Mouse (Mus musculus): ENCODE measurements around the gene P2ry2.

Gene P2ry2

DNA sequence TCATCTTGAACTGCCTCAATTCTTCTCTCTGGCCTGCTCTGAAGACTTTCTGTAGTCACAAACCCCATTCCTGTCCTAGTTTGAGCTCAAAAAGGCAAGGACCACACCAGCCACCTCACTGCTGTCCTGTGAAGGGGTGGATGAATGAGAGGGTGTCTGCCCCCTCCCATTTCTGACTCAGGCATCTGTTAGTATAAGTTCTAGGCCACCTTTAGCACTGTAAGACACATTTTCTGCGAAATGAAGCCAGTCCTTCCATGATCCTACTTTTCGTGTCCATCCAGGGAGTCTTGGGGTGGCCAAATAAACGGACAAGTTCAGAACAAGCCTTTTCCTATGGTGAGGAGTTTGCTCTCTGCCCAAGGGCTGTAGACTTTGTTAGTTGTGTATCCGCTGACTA lies at the start of gene P2ry2:
Gene P2ry2, minus strand, starts transcription at position 326 of the 400 bp plus-strand sequence.
- no peak for ATAC-seq (ENCODE audit: insufficient number of reproducible peaks, low FRiP score, low TSS enrichment)

DNA sequence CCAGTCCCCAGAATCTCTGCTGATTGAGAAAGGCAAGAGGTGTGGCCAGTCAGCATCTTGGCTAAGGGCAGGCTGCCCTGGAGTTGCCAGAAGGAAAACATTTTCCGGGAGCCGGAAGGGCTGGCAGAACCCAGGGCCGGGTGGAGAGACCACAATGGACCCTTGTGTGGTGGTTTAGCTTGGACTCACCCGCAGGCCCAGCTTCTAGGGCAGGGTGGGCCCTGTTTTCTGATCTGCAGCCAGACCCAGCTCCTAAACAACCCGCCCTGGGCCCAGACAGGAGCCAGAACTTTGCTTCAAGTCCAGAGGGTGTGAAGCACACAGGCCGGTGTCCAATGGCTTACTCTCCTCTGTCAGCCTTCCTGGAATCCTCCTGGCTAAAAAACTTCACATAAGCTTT lies 49.6 kb upstream of the P2ry2 start:
- ATAC-seq (ENCODE audit: insufficient number of reproducible peaks, low FRiP score, low TSS enrichment), result 0 out of 2 replicates have a peak, but pooled peaks have one; percentile 26

GRCm38 (mm10) chr7:101061381-101061780 lies 48.7 kb upstream of the P2ry2 start:
- ATAC-seq (ENCODE audit: insufficient number of reproducible peaks, low FRiP score, low TSS enrichment), result peak; percentile 61; the same call in 1 of the 2 replicates

DNA sequence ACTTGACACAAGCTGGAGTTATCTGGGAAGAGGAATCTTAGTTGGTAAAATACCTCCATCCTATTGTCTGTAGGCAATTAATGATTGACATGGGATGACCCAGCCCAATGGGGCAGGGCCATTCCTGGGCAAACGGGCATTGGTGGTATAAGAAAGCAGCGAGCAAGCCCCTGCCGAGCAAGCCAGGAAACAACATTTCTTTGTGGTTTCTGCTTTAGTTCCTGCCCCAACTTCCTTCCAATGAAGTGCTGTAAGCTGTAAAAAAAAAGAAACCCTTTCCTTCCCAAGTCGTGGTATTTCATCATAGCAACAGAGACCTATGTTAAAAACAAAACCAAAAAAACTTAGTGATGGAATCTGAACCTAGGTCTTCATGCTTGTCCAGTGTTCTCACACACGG lies 47.8 kb upstream of the P2ry2 start:
- ATAC-seq (ENCODE audit: insufficient number of reproducible peaks, low FRiP score, low TSS enrichment), result no peak

GRCm38 (mm10) chr7:101059188-101059587 lies 46.5 kb upstream of the P2ry2 start:
- ATAC-seq (ENCODE audit: insufficient number of reproducible peaks, low FRiP score, low TSS enrichment), result no peak

DNA sequence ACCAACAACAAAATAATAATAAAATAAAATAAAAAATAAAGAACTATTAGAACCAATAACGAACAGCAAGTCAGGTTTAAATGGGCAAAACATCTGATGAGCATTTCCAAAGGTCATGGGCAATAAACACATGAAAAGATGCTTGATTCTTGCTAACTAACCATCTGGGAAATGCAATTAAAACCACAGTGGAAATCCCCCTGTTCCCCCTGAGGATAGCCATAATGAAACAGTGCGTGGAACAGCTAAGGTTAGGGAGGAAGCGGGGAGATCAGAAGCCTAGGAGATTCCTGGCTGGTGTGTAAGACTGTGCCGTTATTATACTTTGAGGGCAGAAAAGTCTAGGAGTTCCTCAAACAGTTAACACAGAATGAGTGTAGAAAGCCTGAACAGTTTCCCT lies 44.6 kb upstream of the P2ry2 start:
- no peak for ATAC-seq (ENCODE audit: insufficient number of reproducible peaks, low FRiP score, low TSS enrichment)

- ATAC-seq (ENCODE audit: insufficient number of reproducible peaks, low FRiP score, low TSS enrichment), result no peak
These were observed 40.5 kb upstream of the P2ry2 start for GRCm38 (mm10) chr7:101053136-101053535.

- no peak for ATAC-seq (ENCODE audit: insufficient number of reproducible peaks, low FRiP score, low TSS enrichment)
These were observed 39.0 kb upstream of the P2ry2 start for GRCm38 (mm10) chr7:101051551-101052221.

GRCm38 (mm10) chr7:101050724-101051550 lies 38.3 kb upstream of the P2ry2 start:
- ATAC-seq (ENCODE audit: insufficient number of reproducible peaks, low FRiP score, low TSS enrichment), result no peak

- no peak for ATAC-seq (ENCODE audit: insufficient number of reproducible peaks, low FRiP score, low TSS enrichment)
These were observed 36.8 kb upstream of the P2ry2 start for GRCm38 (mm10) chr7:101049326-101050087.

DNA sequence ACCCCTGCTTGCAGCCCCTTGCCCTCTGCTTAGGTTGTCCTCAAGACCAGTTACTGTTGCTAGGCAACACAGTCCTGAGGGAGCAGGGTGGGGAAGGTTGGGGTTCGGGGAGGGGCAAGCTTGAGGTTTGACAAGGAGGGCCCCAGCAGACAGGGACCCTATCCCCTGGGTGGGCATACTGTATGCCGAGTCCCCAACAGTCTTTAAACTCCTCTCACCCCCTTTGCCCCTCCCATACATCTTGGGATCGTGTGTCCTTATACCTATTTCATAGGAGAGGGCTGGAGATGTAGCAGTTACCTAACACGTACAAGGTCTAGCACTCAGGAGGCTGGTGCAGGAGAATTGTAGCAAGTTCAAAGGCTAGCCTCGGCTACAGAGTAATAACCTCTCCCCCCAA lies 35.6 kb upstream of the P2ry2 start:
- ATAC-seq (ENCODE audit: insufficient number of reproducible peaks, low FRiP score, low TSS enrichment), result no peak

DNA sequence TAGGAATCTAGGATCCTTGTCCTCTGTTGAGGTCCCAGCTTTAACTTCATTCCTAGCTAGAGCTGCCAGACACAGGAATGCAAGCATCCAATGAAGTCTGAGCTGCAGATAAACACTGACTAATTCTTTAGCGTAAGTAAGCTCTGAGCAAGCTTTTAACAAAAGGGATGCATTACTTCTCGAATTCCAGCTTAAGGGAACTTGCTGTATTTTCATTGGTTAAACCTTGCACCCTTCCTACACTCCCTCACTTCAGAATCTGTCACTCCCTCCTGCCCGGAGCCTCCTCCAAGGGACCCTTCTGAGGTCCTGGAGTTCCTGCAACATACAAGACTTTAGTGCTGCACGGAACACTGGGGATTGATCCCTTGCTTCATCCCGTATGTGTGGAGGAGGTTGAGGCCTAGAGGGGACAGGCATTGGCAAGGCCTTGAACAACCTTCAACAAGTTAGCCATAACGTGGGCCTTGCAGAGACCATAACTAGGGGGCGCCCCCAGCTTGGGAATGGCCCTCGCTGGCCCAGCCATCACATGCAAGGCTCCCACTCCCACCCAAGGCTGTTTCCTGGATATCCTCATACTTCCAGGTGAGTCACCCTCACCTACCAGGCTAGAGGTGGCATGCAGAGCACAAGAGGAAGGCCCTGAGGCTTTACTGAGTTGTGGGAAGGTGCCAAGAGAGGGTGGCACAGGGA lies 31.3 kb upstream of the P2ry2 start:
- ATAC-seq (ENCODE audit: insufficient number of reproducible peaks, low FRiP score, low TSS enrichment), result no peak

DNA sequence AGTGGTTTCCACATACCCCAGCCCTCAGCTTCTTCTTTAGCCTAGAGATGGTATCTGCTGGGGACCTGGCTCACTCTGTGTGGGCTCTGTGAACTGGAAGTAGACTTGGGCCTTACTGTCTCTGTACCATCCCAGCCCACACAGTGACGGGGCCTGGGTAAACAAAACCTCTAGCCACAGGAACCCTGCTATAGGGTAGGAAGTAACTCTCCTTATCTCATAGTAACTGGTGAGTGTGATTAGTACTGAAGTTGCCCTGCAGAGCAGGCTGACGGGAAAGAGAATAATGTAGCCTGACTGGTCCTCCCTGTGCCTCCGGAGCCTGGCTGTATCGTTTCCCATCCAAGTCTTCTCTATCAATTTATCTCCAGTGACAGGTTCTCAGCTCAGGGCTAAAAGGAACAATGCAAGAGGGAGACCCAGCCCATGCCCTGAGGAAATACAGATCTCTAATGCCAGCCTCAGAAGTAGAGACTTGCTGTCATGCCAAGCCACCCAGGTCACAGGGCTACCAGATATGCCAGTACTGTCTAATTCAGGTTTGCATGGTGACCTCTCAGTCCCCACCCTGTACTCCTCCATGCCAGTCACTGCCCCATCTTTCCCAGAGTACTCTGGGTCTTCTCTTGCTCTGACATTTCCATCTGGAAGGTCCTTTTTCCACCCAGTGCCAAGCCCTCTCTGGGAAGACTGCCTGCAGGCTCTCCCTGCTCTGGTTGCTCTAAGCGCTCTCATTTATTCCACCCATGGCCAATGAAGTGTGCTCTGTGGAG lies 29.5 kb upstream of the P2ry2 start:
- no peak for ATAC-seq (ENCODE audit: insufficient number of reproducible peaks, low FRiP score, low TSS enrichment)

- ATAC-seq (ENCODE audit: insufficient number of reproducible peaks, low FRiP score, low TSS enrichment), result no peak
These were observed 28.9 kb upstream of the P2ry2 start for GRCm38 (mm10) chr7:101041544-101041943.

- no peak for ATAC-seq (ENCODE audit: insufficient number of reproducible peaks, low FRiP score, low TSS enrichment)
These were observed 20.7 kb upstream of the P2ry2 start for GRCm38 (mm10) chr7:101033371-101033770.

GRCm38 (mm10) chr7:101031234-101031633 lies 18.6 kb upstream of the P2ry2 start:
- ATAC-seq (ENCODE audit: insufficient number of reproducible peaks, low FRiP score, low TSS enrichment), result no peak

GRCm38 (mm10) chr7:101030756-101031155 lies 18.1 kb upstream of the P2ry2 start:
- peak; percentile 45; the same call in 1 of the 2 replicates for ATAC-seq (ENCODE audit: insufficient number of reproducible peaks, low FRiP score, low TSS enrichment)

DNA sequence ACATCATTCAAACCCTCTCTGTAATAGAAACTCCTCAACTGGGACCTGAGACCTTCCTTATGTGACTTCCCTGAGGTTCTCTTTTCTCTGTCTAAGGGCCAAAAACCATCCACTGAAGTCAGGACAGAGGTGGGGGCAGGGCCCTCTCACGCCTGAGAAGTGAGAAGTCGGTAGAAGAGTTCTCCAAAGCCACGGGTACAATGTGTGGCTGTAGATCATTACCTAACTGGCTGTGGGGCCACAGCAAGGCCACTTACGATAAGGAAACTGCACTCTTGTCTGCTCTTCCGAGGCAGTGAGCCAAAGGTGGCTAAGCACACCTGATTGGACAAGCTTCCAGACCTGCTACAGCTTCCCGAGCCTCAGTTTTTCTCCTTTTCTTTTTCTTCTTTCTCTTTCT lies 16.8 kb upstream of the P2ry2 start:
- no peak for ATAC-seq (ENCODE audit: insufficient number of reproducible peaks, low FRiP score, low TSS enrichment)

DNA sequence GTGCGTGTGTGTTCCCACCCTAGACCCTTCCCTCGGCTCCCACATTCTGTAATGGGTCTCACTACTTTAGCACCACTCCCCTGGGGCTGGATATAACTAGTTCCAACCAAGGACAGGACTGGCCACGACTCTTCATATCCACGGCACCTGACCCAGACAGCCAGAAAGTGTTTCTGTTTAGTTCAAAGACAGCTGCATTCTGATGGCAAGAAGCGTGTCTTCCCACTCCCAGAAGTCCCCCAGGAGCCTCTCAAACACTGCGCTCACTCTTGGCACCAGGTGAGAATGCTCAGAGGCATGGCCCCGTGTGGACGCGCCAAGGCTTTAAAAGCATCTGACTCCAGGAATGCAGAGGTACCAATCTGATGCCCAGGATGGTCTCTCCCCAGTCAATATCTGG lies 16.3 kb upstream of the P2ry2 start:
- ATAC-seq (ENCODE audit: insufficient number of reproducible peaks, low FRiP score, low TSS enrichment), result no peak

GRCm38 (mm10) chr7:101028444-101028757 lies 15.7 kb upstream of the P2ry2 start:
- no peak for ATAC-seq (ENCODE audit: insufficient number of reproducible peaks, low FRiP score, low TSS enrichment)

All from cerebellum, adult (tissue).